Mouse (Mus musculus) cortical plate, adult 2 months (tissue): ENCODE results near the gene 4930474N05Rik. TPM values are rescaled to one million over a fixed set of nuclear protein-coding genes. Genes with fewer than 3 reads are reported as not detected.
A peak's percentile ranks its signal among the peaks of the same experiment; 100 is the strongest.

Experiments
- H3K27ac ChIP-seq: fragments of 200-500 bp; 2 replicates; pipeline ENCODE4 v1.5.1; 2012; ENCODE audit warnings: low read length, control low read depth, inconsistent platforms; ENCODE audit not compliant: insufficient read depth
- H3K4me1 ChIP-seq: fragments of 200-500 bp; 2 replicates; pipeline ENCODE4 v1.6.1; 2011; ENCODE audit warnings: low read length; ENCODE audit not compliant: control insufficient read depth, insufficient read depth
- H3K4me3 ChIP-seq: fragments of 200-500 bp; 2 replicates; pipeline ENCODE4 v1.5.1; 2011; ENCODE audit warnings: mild to moderate bottlenecking, low read length, control low read depth; ENCODE audit not compliant: insufficient read depth
- CTCF ChIP-seq: fragments of 200-500 bp; IDR thresholded peaks from 2 replicates; pipeline ENCODE4 v1.5.1; 2011; ENCODE audit warnings: mild to moderate bottlenecking, control low read depth, low read length; ENCODE audit not compliant: insufficient read depth; ENCODE audit errors: extremely low read depth
- POLR2A ChIP-seq: fragments of 200-500 bp; IDR thresholded peaks from 2 replicates; pipeline ENCODE4 v1.6.1; 2011; ENCODE audit warnings: mild to moderate bottlenecking, low read length, control low read depth; ENCODE audit not compliant: insufficient read depth; ENCODE audit errors: extremely low read depth
- polyA plus RNA-seq: library from polyadenylated mRNA; depleted of rRNA; stranded (reverse); fragments of >200 nt; gene quantifications from 2 replicates; pipeline ENCODE4 v1.2.3, GENCODE M21; 2012; rRNA removed

The 4930474N05Rik gene
- polyA plus RNA-seq, result not detected in 2 replicates

DNA sequence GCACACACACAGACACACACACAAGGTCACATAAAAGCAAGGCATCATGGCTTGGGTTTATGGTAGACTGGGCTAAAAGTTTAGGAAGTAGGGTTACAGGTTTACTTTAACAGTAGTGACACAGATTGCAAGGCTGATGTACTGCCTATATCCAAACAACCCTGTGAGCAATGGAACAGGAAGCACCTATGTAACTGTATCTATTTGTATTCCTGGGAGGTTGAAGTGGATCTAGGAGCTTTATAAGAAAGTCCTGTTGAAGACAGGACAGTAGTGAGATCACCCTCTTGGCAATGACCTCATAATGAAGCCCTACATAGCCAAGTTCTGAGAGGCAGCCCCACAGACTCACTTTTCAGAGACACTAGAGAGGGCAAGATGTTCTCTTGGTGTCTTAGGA, at the start of gene 4930474N05Rik:
TSS of gene 4930474N05Rik (plus strand) at position 301 of the 400 bp plus-strand sequence.
- no peak within 1 kb of the TSS for H3K27ac ChIP-seq
- no peak for TF ChIP-seq CTCF
- TF ChIP-seq POLR2A, result no peak
- no peak within 1 kb of the TSS for H3K4me3 ChIP-seq
- no peaks in the 10 kb centered on the region for H3K4me1 ChIP-seq

DNA sequence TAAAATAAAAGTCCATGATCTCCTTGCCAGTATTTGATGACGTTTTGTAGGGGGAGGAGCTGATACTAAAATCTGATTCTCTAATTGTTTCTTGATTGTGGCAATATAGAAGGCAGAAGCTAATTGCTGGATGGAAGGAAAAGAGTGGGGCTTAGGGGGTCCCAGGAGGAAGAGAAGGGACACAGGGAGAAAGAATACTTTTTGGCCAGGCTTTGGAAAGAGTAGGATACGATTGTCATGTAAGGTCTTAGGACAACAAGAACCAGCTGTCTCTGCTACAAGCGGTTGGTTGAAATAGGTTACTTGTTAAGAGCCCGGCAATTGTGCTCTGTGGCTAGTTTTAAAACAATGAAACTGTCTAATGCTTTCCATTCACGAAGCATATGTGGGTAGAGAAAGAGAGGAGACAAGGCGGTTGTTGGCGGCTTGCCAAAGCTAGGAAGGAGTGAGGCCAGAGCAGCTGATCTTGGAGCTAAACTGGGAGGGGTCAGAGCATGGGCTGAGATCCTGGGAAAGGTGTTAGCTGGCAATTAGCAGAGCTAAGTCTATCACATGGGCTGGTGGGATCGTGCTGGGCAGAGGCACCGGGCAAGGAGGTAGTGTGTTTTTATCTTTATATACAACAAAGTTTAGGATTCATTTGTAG, 45.8 kb upstream of the 4930474N05Rik start:
- H3K4me3 ChIP-seq, result no peak overlapping the region
- no peaks in the 10 kb centered on the region for H3K4me1 ChIP-seq
- H3K27ac ChIP-seq, result no peak overlapping the region
- TF ChIP-seq CTCF, result no peak
- TF ChIP-seq POLR2A, result no peak

DNA sequence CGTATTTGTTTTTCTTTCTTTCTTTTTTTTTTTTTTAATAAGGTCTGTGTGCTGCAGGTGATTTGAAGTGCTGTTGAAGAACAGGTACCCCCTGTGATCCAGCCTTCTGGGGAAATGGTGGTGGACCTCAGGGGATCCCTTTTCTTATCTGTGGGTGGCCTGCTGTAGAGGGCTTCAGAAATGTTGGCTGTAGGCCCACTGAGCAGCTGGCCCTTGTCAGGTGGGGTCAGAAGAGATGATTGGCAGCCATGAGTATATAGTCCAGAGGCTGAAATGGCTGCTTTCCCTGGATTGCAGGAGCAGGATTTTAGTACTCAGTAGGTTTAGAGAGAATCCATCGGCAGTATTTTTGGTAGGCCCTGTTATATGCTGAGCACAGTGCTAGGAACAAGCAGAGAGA, 41.4 kb upstream of the 4930474N05Rik start:
- H3K4me3 ChIP-seq, result no peak overlapping the region
- no peak overlapping the region for H3K27ac ChIP-seq
- TF ChIP-seq POLR2A (no peak), CTCF (no peak)
- no peaks in the 10 kb centered on the region for H3K4me1 ChIP-seq

DNA sequence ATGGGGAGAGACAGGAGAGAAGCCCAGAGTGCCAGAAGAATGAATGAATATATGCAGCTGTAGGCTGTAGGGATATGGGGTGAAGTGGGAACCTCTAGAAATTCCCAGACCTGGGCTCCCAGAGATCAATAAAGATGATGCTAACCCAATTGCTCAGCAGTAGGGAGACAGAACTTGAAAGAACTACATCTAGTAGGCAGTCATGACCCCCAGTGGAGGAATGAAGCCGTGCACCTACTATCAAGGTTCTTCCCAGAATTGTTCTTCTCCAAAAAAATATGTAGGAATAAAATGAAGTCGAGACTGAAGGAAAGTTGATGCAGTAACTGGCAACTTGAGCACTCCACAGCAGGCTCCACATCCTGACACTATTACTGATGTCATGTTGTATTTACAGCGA, 3.8 kb downstream of the 4930474N05Rik start:
- H3K27ac ChIP-seq, result no peak overlapping the region
- H3K4me1 ChIP-seq, result no peaks in the 10 kb centered on the region
- TF ChIP-seq CTCF (0 out of 2 replicates have a peak, but pooled peaks have one; percentile 4), POLR2A (no peak)
- no peak overlapping the region for H3K4me3 ChIP-seq

DNA sequence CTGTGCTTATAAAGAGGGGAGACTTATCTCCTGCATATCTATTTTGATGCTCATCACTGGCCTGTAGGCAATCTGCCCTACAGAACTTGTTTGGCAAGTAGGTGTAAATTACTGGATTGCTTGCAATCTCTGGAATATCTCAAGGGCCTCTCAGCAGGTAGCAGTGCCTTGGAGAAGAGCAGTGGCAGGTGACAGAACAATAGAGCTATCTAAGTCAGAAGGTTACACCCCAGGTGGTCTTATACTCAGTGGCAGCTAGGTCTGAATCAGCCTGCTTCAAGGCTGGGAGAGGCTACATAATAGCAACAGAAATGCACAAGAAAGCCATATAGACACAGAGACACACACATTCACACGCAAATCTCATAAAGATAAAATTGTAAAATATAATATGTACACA, 4.9 kb downstream of the 4930474N05Rik start:
- no peak overlapping the region for H3K27ac ChIP-seq
- H3K4me3 ChIP-seq, result no peak overlapping the region
- no peaks in the 10 kb centered on the region for H3K4me1 ChIP-seq
- TF ChIP-seq POLR2A, result no peak
- no peak for TF ChIP-seq CTCF

DNA sequence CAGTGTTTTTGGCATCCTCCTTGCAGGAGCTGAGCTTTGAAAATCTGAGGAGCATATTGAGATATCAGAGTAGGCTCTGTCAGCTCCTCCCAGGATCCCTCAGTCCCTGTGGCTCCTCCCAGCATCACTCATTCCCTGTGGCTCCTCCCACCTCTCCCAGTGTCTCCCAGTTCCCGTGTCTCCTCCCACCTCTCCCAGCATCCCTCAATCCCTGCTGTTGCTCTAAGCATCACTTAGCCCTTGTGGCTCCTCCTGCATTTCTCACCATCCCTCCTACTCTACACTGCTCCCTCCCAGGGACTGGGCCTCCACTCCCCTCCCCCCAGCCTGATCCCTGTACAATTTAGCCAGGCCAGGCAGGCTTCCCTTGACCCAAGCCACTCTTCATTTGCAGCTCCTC, 6.0 kb downstream of the 4930474N05Rik start:
- no peak overlapping the region for H3K27ac ChIP-seq
- H3K4me1 ChIP-seq, result no peaks in the 10 kb centered on the region
- no peak overlapping the region for H3K4me3 ChIP-seq
- no peak for TF ChIP-seq CTCF
- no peak for TF ChIP-seq POLR2A

DNA sequence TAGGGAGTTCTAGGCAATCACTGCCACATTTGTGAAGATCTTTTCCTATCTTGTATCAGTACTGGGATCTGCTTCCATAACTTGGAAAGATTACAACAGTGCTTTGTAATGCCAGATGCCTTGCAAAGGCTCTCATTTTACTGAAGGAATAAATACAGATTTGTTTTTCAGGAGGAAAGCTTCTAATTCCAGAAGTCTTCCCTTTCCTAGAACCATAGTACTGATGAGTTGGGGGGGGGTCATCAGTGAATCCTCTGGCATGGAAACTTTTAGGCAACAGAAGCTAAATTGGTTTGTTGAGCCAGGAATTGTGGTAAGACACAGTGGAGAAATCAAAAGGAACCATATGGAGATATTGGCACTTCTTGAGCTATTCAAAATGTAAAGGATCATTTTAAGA, 19.8 kb downstream of the 4930474N05Rik start:
- no peaks in the 10 kb centered on the region for H3K4me1 ChIP-seq
- TF ChIP-seq POLR2A, result no peak
- no peak for TF ChIP-seq CTCF
- H3K27ac ChIP-seq, result no peak overlapping the region
- H3K4me3 ChIP-seq, result no peak overlapping the region

DNA sequence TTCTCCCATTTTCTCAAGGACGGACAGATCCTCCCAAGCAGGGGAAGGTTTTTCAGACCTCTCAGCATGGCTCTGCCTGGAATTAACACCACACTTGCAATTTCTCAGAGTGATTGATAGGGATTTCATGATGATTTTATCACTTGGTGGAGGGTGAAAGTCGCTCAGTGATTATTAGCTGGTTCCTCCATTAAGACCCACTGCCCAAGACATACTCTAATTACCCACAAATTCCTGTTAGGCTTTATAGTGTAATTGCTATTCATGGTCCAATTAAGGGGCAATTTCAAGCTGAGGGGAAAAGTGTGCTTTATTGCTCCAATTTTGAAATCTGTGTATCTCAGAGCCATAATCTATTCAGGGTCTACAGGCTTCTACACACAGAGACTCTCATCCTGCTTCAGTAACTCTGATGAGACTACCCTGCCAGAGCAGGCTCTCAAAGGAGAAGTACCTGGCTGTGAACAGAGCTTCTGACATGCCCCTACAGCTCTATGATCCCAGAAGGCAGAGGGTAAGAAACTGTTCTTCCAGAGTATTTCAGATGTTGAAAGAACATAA, 29.1 kb downstream of the 4930474N05Rik start:
- no peaks in the 10 kb centered on the region for H3K4me1 ChIP-seq
- H3K4me3 ChIP-seq, result no peak overlapping the region
- no peak for TF ChIP-seq POLR2A
- no peak for TF ChIP-seq CTCF
- H3K27ac ChIP-seq, result no peak overlapping the region

DNA sequence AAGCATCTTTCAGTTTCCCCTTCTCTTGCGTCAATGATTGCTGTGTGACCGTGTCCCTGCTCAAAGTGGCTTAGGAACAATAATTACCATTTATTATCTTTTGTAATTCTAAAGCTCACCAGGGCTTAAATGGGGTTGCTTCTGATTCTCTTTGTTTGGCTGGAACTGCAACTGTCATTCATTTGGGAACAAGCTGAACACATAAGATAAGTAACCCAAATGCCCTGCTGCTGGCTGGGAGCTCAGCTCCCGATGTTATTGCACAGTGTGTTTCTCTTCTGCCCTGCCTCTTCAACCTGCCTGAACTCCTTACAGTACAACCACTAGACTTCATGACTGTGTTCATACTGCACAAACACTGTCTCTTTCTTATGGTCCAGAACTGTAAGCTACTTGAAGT, 41.0 kb downstream of the 4930474N05Rik start:
- no peak overlapping the region for H3K4me3 ChIP-seq
- H3K27ac ChIP-seq, result no peak overlapping the region
- no peaks in the 10 kb centered on the region for H3K4me1 ChIP-seq
- no peak for TF ChIP-seq POLR2A
- TF ChIP-seq CTCF, result no peak

DNA sequence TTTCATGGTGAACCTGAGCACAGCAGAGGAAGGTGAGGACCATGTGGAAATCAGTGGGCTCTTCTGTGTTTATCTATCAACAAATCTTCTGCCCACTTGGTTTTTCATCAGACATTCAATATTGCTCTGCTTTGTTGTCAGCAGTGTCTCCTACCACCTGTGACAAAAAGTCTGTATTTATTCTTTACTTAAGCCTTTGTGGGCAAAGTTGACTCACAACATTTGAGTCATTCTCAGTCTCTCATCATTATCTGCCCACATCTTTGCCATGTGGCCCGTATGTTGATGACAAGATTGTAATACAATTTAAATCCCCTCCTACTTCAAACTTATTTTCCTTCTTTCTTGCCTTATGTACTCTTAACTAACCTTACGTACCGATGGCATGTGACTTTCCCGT, 43.0 kb downstream of the 4930474N05Rik start:
- no peaks in the 10 kb centered on the region for H3K4me1 ChIP-seq
- TF ChIP-seq POLR2A, result no peak
- TF ChIP-seq CTCF, result no peak
- no peak overlapping the region for H3K4me3 ChIP-seq
- H3K27ac ChIP-seq, result no peak overlapping the region

DNA sequence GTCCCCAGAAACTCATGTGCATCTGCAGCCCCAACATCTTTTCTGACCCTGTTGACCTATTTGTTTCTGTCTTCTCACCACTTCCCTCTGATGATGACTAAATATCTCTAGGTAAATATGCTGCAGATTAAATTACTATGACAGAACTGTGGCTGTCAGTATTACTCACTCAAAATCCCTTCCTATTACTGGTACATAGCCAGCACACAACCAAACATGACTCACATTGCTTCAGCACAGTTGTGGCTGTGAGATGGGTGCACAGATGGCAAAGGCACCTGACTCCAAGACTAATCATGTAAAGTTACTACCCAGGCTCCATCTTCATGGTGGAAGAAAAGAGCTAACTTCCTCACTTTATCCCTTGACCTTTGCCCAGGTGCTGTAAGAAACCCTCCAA, 50.5 kb downstream of the 4930474N05Rik start:
- H3K4me1 ChIP-seq, result no peaks in the 10 kb centered on the region
- no peak overlapping the region for H3K27ac ChIP-seq
- no peak overlapping the region for H3K4me3 ChIP-seq
- TF ChIP-seq CTCF (no peak), POLR2A (no peak)
